Mouse (Mus musculus) R1 (cell line): ENCODE data around the gene Fam240b.

ENCODE experiments used
- DNase-seq: peaks from one replicate; pipeline ENCODE4 v3.0.0-alpha.2; 2018; ENCODE audit warnings: low read depth, low spot score

Gene Fam240b

GRCm38 (mm10) chr13:64497692-64498091, at the start of gene Fam240b:
TSS of gene Fam240b (minus strand) at chr13:64497792.
- no peak for DNase-seq

DNA sequence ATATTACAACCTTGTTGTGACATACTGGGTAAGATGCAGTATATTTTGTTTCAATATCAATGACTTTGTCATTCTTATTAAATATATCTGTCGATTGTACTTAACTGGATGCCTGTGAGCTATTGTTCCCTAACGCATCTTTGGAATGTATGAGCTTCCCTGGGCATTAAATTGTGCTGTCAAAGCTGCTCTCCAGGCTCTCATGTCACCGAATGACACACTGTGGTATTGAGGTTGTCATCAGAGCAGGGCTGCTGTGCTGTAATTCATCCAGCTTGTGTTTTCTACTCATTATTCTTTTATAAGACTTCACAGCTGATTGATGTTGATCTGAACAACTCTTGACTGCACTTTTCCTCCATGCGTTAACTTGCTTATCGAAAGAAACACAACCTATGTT, 32.5 kb upstream of the Fam240b start:
- DNase-seq, result no peak

- peak; percentile 20 for DNase-seq
These were observed 29.1 kb upstream of the Fam240b start for GRCm38 (mm10) chr13:64526515-64527285.

DNA sequence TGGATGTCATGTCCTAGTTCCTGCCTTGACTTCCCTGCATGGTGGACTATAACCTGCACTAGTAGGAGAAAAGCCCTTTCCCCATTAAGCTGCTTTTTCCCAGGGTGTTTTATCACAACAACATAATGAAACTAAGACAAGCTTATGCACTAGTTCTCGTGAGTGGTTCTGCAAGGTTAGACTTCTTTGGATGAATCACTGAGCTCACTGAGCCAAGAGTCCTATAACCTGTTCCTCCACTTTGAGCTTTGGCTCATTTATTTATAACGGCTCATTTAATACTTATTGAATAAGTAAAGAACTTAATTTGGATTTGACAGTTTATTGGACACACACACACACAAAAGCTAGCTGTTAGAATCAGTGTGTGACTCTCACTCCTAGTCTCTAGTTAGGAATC, 16.7 kb upstream of the Fam240b start:
- no peak for DNase-seq

- no peak for DNase-seq
These were observed 14.0 kb upstream of the Fam240b start for GRCm38 (mm10) chr13:64511616-64512015.

DNA sequence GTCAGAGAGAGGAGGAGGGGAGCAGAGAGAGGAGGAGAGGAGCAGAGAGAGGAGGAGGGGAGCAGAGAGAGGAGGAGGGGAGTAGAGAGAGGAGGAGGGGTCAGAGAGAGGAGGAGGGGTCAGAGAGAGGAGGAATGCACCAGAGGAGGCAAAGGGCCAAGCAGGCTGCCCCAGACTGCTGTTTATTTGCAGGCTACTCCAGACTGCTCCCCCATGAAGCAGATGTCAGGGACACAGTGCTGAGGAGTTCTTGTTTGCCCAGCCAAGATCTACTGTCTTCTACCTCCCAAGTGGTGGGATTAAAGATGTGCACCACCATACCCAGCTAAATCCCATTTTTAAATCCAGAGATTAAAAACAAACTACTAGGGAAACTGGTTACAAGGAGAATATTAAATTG, 9.8 kb upstream of the Fam240b start:
- DNase-seq, result no peak

GRCm38 (mm10) chr13:64502833-64503232, 5.2 kb upstream of the Fam240b start:
- DNase-seq, result no peak

- DNase-seq, result no peak
These were observed 4.0 kb downstream of the Fam240b start for GRCm38 (mm10) chr13:64493586-64493985.

- DNase-seq, result no peak
These were observed 7.7 kb downstream of the Fam240b start for GRCm38 (mm10) chr13:64489886-64490285.

- DNase-seq, result no peak
These were observed 17.6 kb downstream of the Fam240b start for GRCm38 (mm10) chr13:64479960-64480359.

GRCm38 (mm10) chr13:64477968-64478367, 19.6 kb downstream of the Fam240b start:
- DNase-seq, result no peak

DNA sequence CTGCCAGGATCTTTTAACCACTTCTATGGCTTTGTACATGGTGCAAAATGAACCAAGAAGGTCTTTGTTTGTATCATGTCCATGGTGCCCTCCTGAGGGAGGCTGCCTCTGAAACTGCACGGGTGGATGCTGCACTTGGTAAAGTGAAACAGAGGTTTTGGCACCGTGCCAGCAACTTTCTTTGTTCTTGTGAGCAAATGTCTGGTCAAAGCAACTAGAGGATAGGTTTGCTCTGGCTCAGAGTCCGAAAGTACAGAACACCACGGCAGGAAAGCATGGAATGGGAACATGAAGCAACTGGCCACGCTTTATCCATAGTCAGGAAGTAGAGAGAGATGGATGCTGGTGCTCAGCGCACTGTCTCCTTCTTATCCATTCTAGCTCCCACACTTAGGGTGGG, 29.7 kb downstream of the Fam240b start:
- no peak for DNase-seq

- no peak for DNase-seq
These were observed 32.4 kb downstream of the Fam240b start for GRCm38 (mm10) chr13:64465166-64465565.

- DNase-seq, result no peak
These were observed 35.0 kb downstream of the Fam240b start for GRCm38 (mm10) chr13:64462581-64462980.

DNA sequence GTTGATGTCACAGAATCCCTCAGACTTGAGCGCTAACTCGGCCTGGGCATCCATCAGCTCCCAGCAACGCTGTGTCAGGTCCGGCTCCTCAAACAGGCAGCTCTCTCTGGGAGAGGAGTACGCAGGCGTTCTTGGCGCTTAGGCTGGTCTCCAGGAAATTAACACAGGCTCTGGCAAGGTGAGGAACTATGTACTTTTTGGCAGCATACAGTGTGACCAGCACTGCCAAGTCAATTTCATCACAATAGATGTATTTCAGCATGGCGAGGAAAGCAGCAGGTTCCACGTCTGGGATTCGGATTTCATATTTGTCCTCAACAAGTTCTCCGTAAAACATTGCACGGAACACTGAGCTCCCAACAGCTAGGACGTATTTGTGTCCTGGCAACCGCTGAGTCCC, 39.4 kb downstream of the Fam240b start:
- peak; percentile 25 for DNase-seq

DNA sequence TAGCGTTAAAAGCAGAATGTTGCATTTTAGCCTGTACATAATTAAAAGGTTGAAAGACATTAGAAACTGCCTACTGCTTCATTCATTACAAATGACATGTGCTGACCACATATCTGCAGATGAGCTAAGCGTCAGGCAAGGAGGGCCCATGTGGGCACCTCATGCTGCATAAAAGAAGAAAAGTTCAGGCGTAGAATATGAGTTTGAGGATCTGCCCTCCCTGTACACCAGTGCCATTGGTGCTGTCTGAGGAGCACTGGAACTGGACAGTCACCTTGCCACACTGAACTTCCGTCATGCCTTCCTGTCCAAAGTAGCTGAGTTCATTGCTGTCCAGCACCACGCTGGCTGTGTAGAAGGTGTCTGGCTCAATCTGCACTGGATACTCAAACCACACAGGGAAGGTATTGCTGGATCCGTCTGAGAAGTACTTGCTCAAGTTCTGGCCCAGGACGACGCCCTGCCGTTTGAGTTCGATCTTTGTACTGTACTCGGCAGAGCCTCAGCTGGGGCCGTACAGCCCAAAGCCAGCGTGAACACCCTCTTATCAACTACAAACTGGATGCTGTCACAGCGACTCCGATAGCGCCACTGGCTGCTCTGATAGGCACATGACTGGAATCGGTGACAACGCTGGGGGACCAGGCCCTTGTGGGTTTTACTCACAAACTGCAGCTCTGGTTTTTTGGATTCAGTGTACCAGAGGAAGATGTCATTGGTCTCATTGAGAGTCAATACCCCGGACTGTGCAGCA, 40.2 kb downstream of the Fam240b start:
- peak; percentile 34 for DNase-seq

DNA sequence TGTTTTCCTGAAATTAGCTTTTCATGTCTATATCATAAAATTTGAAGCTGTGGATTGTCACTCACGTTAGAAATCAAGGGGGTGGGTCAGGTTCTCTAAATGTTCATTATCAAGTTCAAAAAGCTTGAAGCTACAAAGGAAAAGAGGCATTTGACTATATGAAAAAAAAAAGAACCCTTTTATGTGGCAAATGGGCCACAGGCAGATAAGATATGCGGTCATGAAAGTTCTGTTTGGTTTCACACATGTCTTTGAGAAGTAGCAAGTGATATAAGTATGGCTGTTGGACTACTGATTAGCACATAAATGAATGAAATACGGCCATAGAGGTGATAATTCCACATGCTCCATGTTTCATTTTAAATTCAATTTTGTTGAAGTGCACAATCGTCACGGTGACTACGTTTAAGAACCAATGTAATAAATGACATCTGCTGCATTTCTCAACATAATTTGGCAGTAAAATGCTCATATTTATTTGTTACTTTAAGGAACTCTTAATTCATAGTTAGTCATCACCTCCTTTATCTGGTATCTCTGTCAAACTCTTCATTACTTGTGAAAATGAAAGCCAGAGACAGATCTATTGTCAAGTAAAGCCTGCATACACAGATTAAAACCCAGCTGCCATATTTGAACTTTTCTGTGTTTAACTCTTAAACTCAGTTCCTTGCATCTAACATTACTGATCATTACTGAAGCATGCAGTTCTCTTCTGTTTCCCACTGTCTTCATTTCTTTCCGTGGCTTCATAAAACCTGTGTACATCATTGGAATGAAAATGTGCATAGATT, 47.4 kb downstream of the Fam240b start:
- no peak for DNase-seq

GRCm38 (mm10) chr13:64448729-64449128, 48.9 kb downstream of the Fam240b start:
- DNase-seq, result no peak

- peak; percentile 71 for DNase-seq
These were observed 49.6 kb downstream of the Fam240b start for GRCm38 (mm10) chr13:64447947-64448346.

DNA sequence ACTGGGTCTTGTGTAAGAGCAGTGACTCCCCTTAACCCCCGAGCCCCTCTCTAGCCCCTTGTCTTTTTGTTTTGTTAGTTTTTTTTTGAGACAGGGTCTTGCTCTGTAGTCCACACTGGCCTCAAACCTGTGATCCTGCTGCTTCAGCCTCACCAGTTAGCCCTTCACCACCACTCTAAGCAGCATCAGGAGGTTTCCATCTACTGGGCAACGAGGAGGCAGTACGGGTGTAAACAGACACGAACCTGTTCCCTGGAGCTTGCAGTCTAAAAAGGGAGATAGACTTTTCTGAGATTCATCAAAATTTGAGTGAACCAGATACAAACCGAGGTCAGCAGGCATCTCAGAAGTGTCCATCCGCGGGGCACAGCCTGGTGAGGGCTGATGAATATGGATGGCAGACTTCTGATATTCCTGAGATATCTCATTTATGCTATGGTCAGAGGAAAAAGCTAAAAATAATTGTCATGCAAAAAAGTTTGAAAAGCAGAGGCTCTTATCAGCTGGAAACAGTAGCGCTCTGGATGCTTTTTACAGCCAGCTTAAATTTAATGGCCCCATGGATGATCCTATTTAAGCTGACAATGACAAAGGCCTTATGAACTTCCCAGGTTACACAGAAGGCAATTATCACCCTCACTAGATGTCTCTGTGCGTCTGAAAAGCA, 52.2 kb downstream of the Fam240b start:
- DNase-seq, result no peak

GRCm38 (mm10) chr13:64443263-64443894, 54.2 kb downstream of the Fam240b start:
- peak; percentile 83 for DNase-seq
